Mouse (Mus musculus): ENCODE data around the gene Deup1. TPM values are rescaled to one million over a fixed set of nuclear protein-coding genes. Genes with fewer than 3 reads are reported as not detected.

Gene Deup1
- total RNA-seq, 2 experiments from 2014 or later, result 0.08 TPM; not detected in 1

DNA sequence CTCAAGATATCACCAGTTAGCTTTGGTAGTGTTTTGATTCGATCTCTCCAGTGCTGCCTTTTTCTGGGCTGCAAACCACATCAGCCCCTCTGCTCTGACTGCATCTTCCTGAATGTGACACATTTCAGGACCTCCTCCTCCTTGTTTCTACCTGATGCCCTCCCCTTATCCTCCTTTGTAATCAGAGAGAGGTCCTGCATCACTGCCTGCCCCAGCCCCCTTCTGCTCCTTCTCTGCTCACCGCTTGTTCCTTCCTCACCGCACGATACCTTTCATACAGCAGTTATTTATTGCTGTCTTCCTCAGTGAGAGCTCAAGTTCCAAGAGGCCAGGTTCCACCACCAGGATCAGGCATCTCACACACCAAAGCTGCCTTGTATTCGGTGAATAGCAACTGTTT lies 96.5 kb downstream of the Deup1 start:
- no peak for DNase-seq

- no peak for DNase-seq
These were observed 97.8 kb downstream of the Deup1 start for GRCm38 (mm10) chr9:15529965-15530320.

GRCm38 (mm10) chr9:15529275-15529964 lies 98.3 kb downstream of the Deup1 start:
- peak; percentile 37 to 59 for DNase-seq

- DNase-seq, result peak in 1 of 2 experiments; percentile 35
These were observed 99.4 kb downstream of the Deup1 start for GRCm38 (mm10) chr9:15528368-15528767.

GRCm38 (mm10) chr9:15527846-15528245 lies 99.9 kb downstream of the Deup1 start:
- no peak for DNase-seq

DNA sequence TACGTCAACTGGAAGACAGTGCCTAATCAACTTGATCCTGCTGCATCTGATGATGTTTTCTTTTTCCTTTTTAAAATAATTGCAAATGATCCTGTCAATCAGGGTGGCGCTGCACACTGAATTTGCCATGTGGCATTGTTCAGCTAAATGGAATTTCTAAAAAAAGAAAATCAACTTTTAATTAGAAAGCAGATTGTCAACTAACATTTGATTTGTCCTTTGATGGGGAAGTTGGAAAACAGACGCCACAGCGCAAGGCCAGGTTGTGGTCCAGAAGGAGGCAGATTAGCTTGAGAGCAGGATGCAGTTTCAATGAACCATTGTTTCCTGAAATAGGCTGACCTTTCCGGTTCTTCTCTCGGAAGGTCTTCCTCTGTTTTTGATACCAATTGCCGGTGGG lies 101.2 kb downstream of the Deup1 start:
- peak in 1 of 2 experiments; percentile 45 for DNase-seq

DNA sequence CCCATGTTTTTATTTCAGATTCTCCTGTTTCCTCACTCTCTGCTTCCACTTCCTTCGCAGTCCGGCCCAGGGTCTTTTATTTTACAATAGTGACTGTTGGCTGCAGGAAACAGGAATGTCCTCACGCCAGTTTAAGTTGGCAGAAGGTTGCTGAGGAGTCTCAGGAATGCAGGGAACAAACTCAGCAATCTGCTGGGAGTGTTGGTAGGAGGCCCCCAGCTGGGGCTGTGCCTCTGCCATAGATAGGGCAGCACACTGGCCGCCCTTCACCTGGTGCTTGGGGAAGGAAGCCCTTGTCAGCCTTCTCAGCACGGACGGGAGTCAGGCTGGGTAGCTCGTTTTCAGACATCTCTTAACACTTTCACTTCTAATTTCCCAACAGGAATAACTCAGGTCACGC lies 102.5 kb downstream of the Deup1 start:
- peak in 1 of 2 experiments; percentile 41 for DNase-seq

- DNase-seq, result no peak
These were observed 104.1 kb downstream of the Deup1 start for GRCm38 (mm10) chr9:15523646-15524045.

GRCm38 (mm10) chr9:15522887-15523286 lies 104.8 kb downstream of the Deup1 start:
- DNase-seq, result no peak

DNA sequence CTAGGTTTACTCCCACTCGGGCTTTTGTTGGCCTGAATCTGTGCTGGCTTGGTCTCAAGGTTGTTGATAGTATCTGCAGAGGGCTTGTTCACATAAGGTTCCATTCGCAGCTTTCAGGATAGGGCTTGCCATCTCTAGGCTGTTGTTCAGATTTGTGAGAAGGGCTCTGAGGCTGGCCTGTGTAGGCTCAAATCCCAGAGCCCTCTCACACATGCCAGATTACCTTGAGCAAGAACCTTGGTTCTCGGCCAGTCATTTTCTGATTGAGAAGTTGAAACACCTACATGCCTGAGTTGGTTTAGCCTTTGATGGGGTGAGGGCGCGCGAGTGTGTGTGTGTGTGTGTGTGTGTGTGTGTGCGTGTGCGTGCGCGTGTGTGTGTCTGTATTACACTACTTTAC lies 105.4 kb downstream of the Deup1 start:
- DNase-seq, result no peak

- DNase-seq, result no peak
These were observed 109.8 kb downstream of the Deup1 start for GRCm38 (mm10) chr9:15517979-15518378.

GRCm38 (mm10) chr9:15516007-15516406 lies 111.7 kb downstream of the Deup1 start:
- no peak for DNase-seq

GRCm38 (mm10) chr9:15512918-15513317 lies 114.8 kb downstream of the Deup1 start:
- DNase-seq, result peak in 1 of 2 experiments; percentile 42

DNA sequence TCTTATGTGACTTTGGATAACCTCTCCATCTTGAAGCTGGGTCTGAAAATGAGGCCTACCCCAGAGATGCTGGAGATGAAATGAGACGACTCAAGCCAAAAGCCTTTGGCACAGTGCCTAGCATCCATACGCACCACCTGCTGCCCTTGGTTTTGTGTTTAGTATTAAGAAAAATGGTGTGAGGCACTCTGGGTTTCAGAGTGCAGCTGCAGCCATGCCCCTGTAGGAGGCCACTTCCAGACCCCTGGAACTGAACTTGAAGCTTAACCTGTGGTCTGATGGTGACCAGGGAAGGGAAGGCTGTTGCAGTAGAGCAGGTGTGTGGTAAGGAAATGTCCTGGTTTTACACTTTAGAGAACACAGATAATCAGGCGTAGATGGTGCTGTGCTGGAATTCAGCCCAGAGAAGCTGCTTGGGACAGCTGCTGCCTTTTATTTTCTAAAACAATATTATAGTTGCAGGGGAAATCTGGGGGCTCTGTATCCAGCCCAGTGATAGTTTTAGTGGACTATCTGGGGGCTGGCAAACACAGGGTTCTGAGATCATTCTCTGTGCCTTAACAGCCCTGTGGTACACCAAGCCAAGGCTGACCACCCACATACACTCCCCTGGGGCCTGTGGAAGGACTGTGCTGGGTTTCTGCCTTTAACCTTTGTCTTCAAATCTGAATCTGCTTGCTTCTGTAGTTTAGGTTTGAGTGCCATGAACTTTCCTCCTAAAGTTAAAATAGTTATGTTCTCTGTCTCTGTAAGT lies 117.0 kb downstream of the Deup1 start:
- DNase-seq, result no peak

Other genes with a start within 250 kb of the Deup1 start
- 10 to 100 TPM; 19.1 to 24.0 TPM for gene Smco4, start 134.5 kb downstream of the Deup1 start, total RNA-seq (2021)
- gene Slc36a4, start 81.8 kb upstream of the Deup1 start, total RNA-seq (2021), result 1 to 10 TPM; 5.9 to 7.7 TPM
- gene Mtnr1b, start 246.6 kb upstream of the Deup1 start, total RNA-seq (2021), result not detected

Data from heart, adult 18-20 months (tissue).